In the genomic region with DNA sequence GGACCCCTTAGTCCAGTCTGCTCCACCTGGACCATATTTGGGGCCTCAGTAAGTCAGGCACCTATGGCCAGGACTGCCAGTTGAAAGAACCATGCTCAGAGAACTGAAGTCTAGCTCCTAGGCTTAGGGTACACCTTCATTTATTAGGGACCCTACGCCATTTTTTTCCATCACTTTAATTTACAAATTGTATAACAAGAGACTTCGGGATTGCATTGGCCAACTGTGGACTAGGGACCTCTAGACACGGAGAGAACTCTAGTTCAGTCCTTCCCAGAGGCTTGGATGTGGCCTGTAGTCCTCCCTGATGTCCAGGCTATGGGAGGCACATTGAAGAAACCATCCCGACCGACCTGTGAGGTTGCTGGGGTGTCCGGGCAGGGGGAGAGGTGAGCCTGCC, we compare ENCODE assay signal across 10 mouse cellular contexts. TPM values are rescaled to one million over a fixed set of nuclear protein-coding genes. Genes with fewer than 3 reads are reported as not detected.
A peak's percentile ranks its signal among the peaks of the same experiment; 100 is the strongest.
DNase-seq lines count a peak whose midpoint lies in the region; ATAC-seq lines count a peak whose summit lies in the region.
"Had no signal": no experiment of that assay in that cellular context is flagged by ENCODE, and none has a peak within 500 bp of the region (broad histone marks: within the 10 kb centered on the region; RNA-seq: fewer than 3 reads in every experiment).

A gene (minus strand): TSS at position 101 of the 400 bp plus-strand sequence.

- ATAC-seq in heart, embryonic 15.5 days (replicated peaks; ENCODE audit: insufficient number of reproducible peaks, insufficient read depth, low FRiP score, low read depth): no peak
- no peak for ATAC-seq in hindbrain, embryonic 11.5 days (ENCODE audit: low FRiP score)
- ATAC-seq in granulocyte monocyte progenitor cell, adult 5-6 weeks (replicated peaks; ENCODE audit: poor library complexity, severe bottlenecking): no peak

- H3K9me3 ChIP-seq in heart, embryonic 15.5 days (replicated peaks): no peaks in the 10 kb centered on the region
- no peaks in the 10 kb centered on the region for H3K9me3 ChIP-seq in hindbrain, embryonic 11.5 days (ENCODE audit: control insufficient read depth, low read length)
- H3K9me3 ChIP-seq in midbrain, embryonic 10.5 days (replicated peaks): no peaks in the 10 kb centered on the region

- DNase-seq in heart, adult 9 months (ENCODE audit: low spot score in 2 of 2): no peak
- no peak for DNase-seq in hindbrain, embryonic 11.5 days (ENCODE audit: low spot score)
- DNase-seq in midbrain, embryonic 10.5 days (ENCODE audit: low spot score): no peak
- DNase-seq in left cerebral cortex, adult 11 months (ENCODE audit: low spot score): no peak
- no peak for DNase-seq in c-Kit-positive CD71-positive TER-119-positive erythroid progenitor cells, embryonic 14.5 days (ENCODE audit: low spot score)
- DNase-seq: layer of hippocampus, adult 9-11 months had no signal

- H3K4me2 ChIP-seq in heart, embryonic 15.5 days: peak within 1 kb of the TSS; percentile 80
- H3K4me2 ChIP-seq in hindbrain, embryonic 11.5 days (replicated peaks; ENCODE audit: low read depth, low read length): peak within 1 kb of the TSS; percentile 73

- peaks cover 74% of the 10 kb centered on the region for H3K27me3 ChIP-seq in heart, embryonic 15.5 days
- peaks cover 33% of the 10 kb centered on the region for H3K27me3 ChIP-seq in hindbrain, embryonic 11.5 days (ENCODE audit: control insufficient read depth, insufficient read depth, low read length)
- peaks cover 87% of the 10 kb centered on the region for H3K27me3 ChIP-seq in midbrain, embryonic 10.5 days (ENCODE audit: low read depth, poor library complexity, severe bottlenecking)

- WGBS in heart, embryonic 15.5 days: 73% methylated on average over 6 of the region's 6 CpGs
- whole genome bisulfite sequencing in hindbrain, embryonic 11.5 days: 76% methylated on average over 6 of the region's 6 CpGs
- 70% methylated on average over 6 of the region's 6 CpGs for WGBS in midbrain, embryonic 10.5 days

- H3K36me3 ChIP-seq in heart, embryonic 15.5 days: no peaks in the 10 kb centered on the region
- no peaks in the 10 kb centered on the region for H3K36me3 ChIP-seq in hindbrain, embryonic 11.5 days (ENCODE audit: control insufficient read depth, insufficient read depth, low read length)
- H3K36me3 ChIP-seq in midbrain, embryonic 10.5 days: no peaks in the 10 kb centered on the region

- peak within 1 kb of the TSS; percentile 46 for H3K9ac ChIP-seq in heart, embryonic 15.5 days
- peak within 1 kb of the TSS; percentile 23; the same call in 1 of the 2 replicates for H3K9ac ChIP-seq in hindbrain, embryonic 11.5 days (ENCODE audit: low read depth, low read length)

- H3K27ac ChIP-seq in heart, embryonic 15.5 days: no peak within 1 kb of the TSS
- no peak within 1 kb of the TSS for H3K27ac ChIP-seq in brown adipose tissue, adult 24 weeks (replicated peaks; ENCODE audit: low read depth, low read length)
- no peak within 1 kb of the TSS for H3K27ac ChIP-seq in hindbrain, embryonic 11.5 days (ENCODE audit: low read depth, low read length)
- peak within 1 kb of the TSS; percentile 71; the same call in 1 of the 2 replicates for H3K27ac ChIP-seq in midbrain, embryonic 10.5 days (replicated peaks)

- H3K4me1 ChIP-seq in heart, embryonic 15.5 days (replicated peaks): peaks cover 16% of the 10 kb centered on the region
- 0 out of 2 replicates have a peak, but pooled peaks cover 3% of the 10 kb centered on the region for H3K4me1 ChIP-seq in brown adipose tissue, adult 24 weeks (ENCODE audit: control insufficient read depth, insufficient read depth, insufficient read length, low read length)
- peaks cover 4% of the 10 kb centered on the region for H3K4me1 ChIP-seq in hindbrain, embryonic 11.5 days (replicated peaks; ENCODE audit: control insufficient read depth, insufficient read depth, low read length)
- H3K4me1 ChIP-seq in midbrain, embryonic 10.5 days: peaks cover 40% of the 10 kb centered on the region

- peak within 1 kb of the TSS; percentile 48 for H3K4me3 ChIP-seq in heart, embryonic 15.5 days
- H3K4me3 ChIP-seq in brown adipose tissue, adult 24 weeks (ENCODE audit: insufficient read depth, low read depth, low read length): peak within 1 kb of the TSS; percentile 54
- peak within 1 kb of the TSS; percentile 39 for H3K4me3 ChIP-seq in hindbrain, embryonic 11.5 days (ENCODE audit: low read depth, low read length)
- H3K4me3 ChIP-seq in midbrain, embryonic 10.5 days: peak within 1 kb of the TSS; percentile 57

RNA-seq across cellular contexts. Expression of the gene that starts here (rescaled TPM):
- 0.14 TPM in 1 of 2 replicates, not detected in the other for polyA plus RNA-seq in heart, embryonic 15.5 days (2015; fragmentation: Nextera tagmentation; extraction: Ambion mirVana)
- not detected in 2 replicates for polyA plus RNA-seq in brown adipose tissue, adult 24 weeks (2012; ENCODE audit: insufficient read depth, insufficient read length, missing spikeins)
- not detected in 2 replicates for polyA plus RNA-seq in hindbrain, embryonic 11.5 days (2014; fragmentation: Nextera tagmentation; extraction: Ambion mirVana)
- 0.12 TPM in 1 of 2 replicates, not detected in the other for polyA plus RNA-seq in midbrain, embryonic 10.5 days (2016; fragmentation: Nextera tagmentation; extraction: Ambion mirVana)
- total RNA-seq in granulocyte monocyte progenitor cell, adult 5-6 weeks (2014; fragmentation: Nextera tagmentation): not detected in 2 replicates
- not detected in 2 replicates for total RNA-seq in granulocyte monocyte progenitor cell, adult 5-6 weeks (2017)
- total RNA-seq: CH12.LX had no signal
